Mouse (Mus musculus) small intestine, adult 2 months (tissue): ENCODE measurements around the gene Rbms3. TPM values are rescaled to one million over a fixed set of nuclear protein-coding genes. Genes with fewer than 3 reads are reported as not detected.

Experiments
- H3K27ac ChIP-seq: fragments of 200-500 bp; 2 replicates; pipeline ENCODE4 v1.5.1; 2012; ENCODE audit warnings: low read depth, low read length, control low read depth, inconsistent platforms; ENCODE audit not compliant: insufficient read depth
- H3K27me3 ChIP-seq: fragments of 200-500 bp; 2 replicates; pipeline ENCODE4 v1.6.1; 2012; ENCODE audit warnings: mild to moderate bottlenecking, moderate library complexity, low read length, inconsistent platforms; ENCODE audit not compliant: control insufficient read depth, insufficient read depth
- H3K36me3 ChIP-seq: fragments of 200-500 bp; 2 replicates; pipeline ENCODE4 v1.6.1; 2012; ENCODE audit warnings: mild to moderate bottlenecking, low read length, control low read depth, inconsistent platforms; ENCODE audit not compliant: control insufficient read depth, insufficient read depth
- H3K4me1 ChIP-seq: fragments of 200-500 bp; 2 replicates; pipeline ENCODE4 v1.6.1; 2012; ENCODE audit warnings: low read length, inconsistent platforms, mixed read lengths; ENCODE audit not compliant: control insufficient read depth, insufficient read depth, insufficient read length
- H3K4me3 ChIP-seq: fragments of 200-500 bp; 2 replicates; pipeline ENCODE4 v1.5.1; 2012; ENCODE audit warnings: low read depth, mild to moderate bottlenecking, control low read depth, inconsistent platforms, low read length, moderate library complexity
- CTCF ChIP-seq: fragments of 200-500 bp; IDR thresholded peaks from 2 replicates; pipeline ENCODE4 v1.5.1; 2012; ENCODE audit warnings: low read depth, mild to moderate bottlenecking, control low read depth, inconsistent platforms, low read length, moderate library complexity, mixed read lengths; ENCODE audit not compliant: insufficient replicate concordance, insufficient read length; ENCODE audit errors: extremely low read depth
- POLR2A ChIP-seq: fragments of 200-500 bp; IDR thresholded peaks from 2 replicates; pipeline ENCODE4 v1.6.1; 2012; ENCODE audit warnings: low read depth, mild to moderate bottlenecking, control low read depth, inconsistent platforms, low read length, moderate library complexity
- WGBS: fragments of 180-500 bp; shearing (Covaris S2); methylation state at CpG from one replicate; pipeline ENCODE4 v1.1.7; 2018; 5-methylcytosine and 5-hydroxymethylcytosine counted together
- polyA plus RNA-seq: library from polyadenylated mRNA; depleted of rRNA; stranded (reverse); fragments of >200 nt; gene quantifications from 2 replicates; pipeline ENCODE4 v1.2.3, GENCODE M21; 2012

The Rbms3 gene
- polyA plus RNA-seq, 1 experiment = 3.3 TPM

- no peak for TF ChIP-seq POLR2A
- no peak for TF ChIP-seq CTCF
- H3K27me3 ChIP-seq = no peaks in the 10 kb centered on the region
- H3K27ac ChIP-seq = no peak overlapping the region
- no peaks in the 10 kb centered on the region for H3K4me1 ChIP-seq
- WGBS = 65% methylated on average over 2 of the region's 2 CpGs
- no peak overlapping the region for H3K4me3 ChIP-seq
- no peaks in the 10 kb centered on the region for H3K36me3 ChIP-seq
These were observed 972.6 kb downstream of the Rbms3 start for GRCm38 (mm10) chr9:116657141-116657540.

- Histone ChIP-seq H3K4me3 (no peak overlapping the region), H3K27me3 (no peaks in the 10 kb centered on the region), H3K4me1 (no peaks in the 10 kb centered on the region), H3K27ac (no peak overlapping the region), H3K36me3 (no peaks in the 10 kb centered on the region)
- TF ChIP-seq POLR2A (no peak), CTCF (no peak; the same call in 1 of the 2 replicates)
- 94% methylated on average over 1 of the region's 1 CpGs for WGBS
These were observed 978.3 kb downstream of the Rbms3 start for GRCm38 (mm10) chr9:116651414-116651813.

GRCm38 (mm10) chr9:116649955-116650354 lies 979.8 kb downstream of the Rbms3 start:
- 84% methylated on average over 4 of the region's 4 CpGs for WGBS

GRCm38 (mm10) chr9:116649086-116649792 lies 980.5 kb downstream of the Rbms3 start:
- 56% methylated on average over 9 of the region's 9 CpGs for WGBS
- Histone ChIP-seq H3K27me3 (no peaks in the 10 kb centered on the region), H3K27ac (no peak overlapping the region), H3K36me3 (no peaks in the 10 kb centered on the region), H3K4me1 (no peaks in the 10 kb centered on the region), H3K4me3 (no peak overlapping the region)
- no peak for TF ChIP-seq CTCF

More at GRCm38 (mm10) chr9:116649955-116650354, 979.8 kb downstream of the Rbms3 start:
- no peaks in the 10 kb centered on the region for H3K36me3 ChIP-seq
- H3K4me1 ChIP-seq = no peaks in the 10 kb centered on the region
- no peak for TF ChIP-seq POLR2A
- TF ChIP-seq CTCF = no peak
- no peaks in the 10 kb centered on the region for H3K27me3 ChIP-seq
- H3K4me3 ChIP-seq = no peak overlapping the region
- H3K27ac ChIP-seq = no peak overlapping the region

GRCm38 (mm10) chr9:116644616-116645015 lies 985.1 kb downstream of the Rbms3 start:
- WGBS = 80% methylated on average over 8 of the region's 8 CpGs
- H3K27ac ChIP-seq = no peak overlapping the region

GRCm38 (mm10) chr9:116640302-116640679 lies 989.4 kb downstream of the Rbms3 start:
- Histone ChIP-seq H3K4me3 (no peak overlapping the region), H3K4me1 (no peaks in the 10 kb centered on the region), H3K27me3 (no peaks in the 10 kb centered on the region), H3K27ac (no peak overlapping the region), H3K36me3 (no peaks in the 10 kb centered on the region)
- 41% methylated on average over 4 of the region's 4 CpGs for WGBS
- TF ChIP-seq POLR2A (no peak), CTCF (no peak)

More at GRCm38 (mm10) chr9:116644616-116645015, 985.1 kb downstream of the Rbms3 start:
- H3K36me3 ChIP-seq = no peaks in the 10 kb centered on the region
- no peak overlapping the region for H3K4me3 ChIP-seq
- H3K27me3 ChIP-seq = no peaks in the 10 kb centered on the region
- TF ChIP-seq POLR2A = no peak
- no peak for TF ChIP-seq CTCF
- H3K4me1 ChIP-seq = no peaks in the 10 kb centered on the region

GRCm38 (mm10) chr9:116639597-116640301 lies 990.0 kb downstream of the Rbms3 start:
- TF ChIP-seq POLR2A (no peak), CTCF (no peak)
- H3K36me3 ChIP-seq = no peaks in the 10 kb centered on the region
- H3K27me3 ChIP-seq = no peaks in the 10 kb centered on the region
- no peak overlapping the region for H3K4me3 ChIP-seq
- 31% methylated on average over 8 of the region's 8 CpGs for WGBS
- no peaks in the 10 kb centered on the region for H3K4me1 ChIP-seq
- H3K27ac ChIP-seq = no peak overlapping the region
